ENCODE assay signal across 8 mouse cellular contexts in genomic region chr2:164793236-164793635, GRCm38 (mm10). TPM values are rescaled to one million over a fixed set of nuclear protein-coding genes. Genes with fewer than 3 reads are reported as not detected.
DNase-seq lines count a peak whose midpoint lies in the region; ATAC-seq and TF ChIP-seq lines count a peak whose summit lies in the region.

No protein-coding gene starts in this region.

- no peaks in the 10 kb centered on the region for H3K9me3 ChIP-seq in midbrain, embryonic 11.5 days (ENCODE audit: control insufficient read depth, low read length)
- no peaks in the 10 kb centered on the region for H3K9me3 ChIP-seq in midbrain, embryonic 16.5 days (replicated peaks; ENCODE audit: control insufficient read depth, low read length, poor library complexity, severe bottlenecking)
- no peaks in the 10 kb centered on the region for H3K9me3 ChIP-seq in liver, embryonic 15.5 days (replicated peaks)

- peak; percentile 58 for TF ChIP-seq CTCF in cortical plate, adult 2 months (IDR thresholded peaks at IDR 0.05; ENCODE audit: extremely low read depth, insufficient read depth, low read length)

- H3K27ac ChIP-seq in midbrain, embryonic 11.5 days (ENCODE audit: low read depth, low read length): no peak overlapping the region
- H3K27ac ChIP-seq in midbrain, embryonic 16.5 days (ENCODE audit: low read length): no peak overlapping the region
- H3K27ac ChIP-seq in cortical plate, adult 2 months (ENCODE audit: insufficient read depth, low read length): no peak overlapping the region
- H3K27ac ChIP-seq in liver, embryonic 15.5 days (replicated peaks): peak overlapping the region; percentile 42; the same call in 1 of the 2 replicates

- ATAC-seq in midbrain, embryonic 11.5 days (ENCODE audit: low FRiP score): no peak
- no peak for ATAC-seq in midbrain, embryonic 16.5 days
- peak; percentile 17; the same call in 1 of the 2 replicates for ATAC-seq in liver, embryonic 15.5 days (ENCODE audit: insufficient read depth)

- peaks cover 12% of the 10 kb centered on the region for H3K36me3 ChIP-seq in midbrain, embryonic 11.5 days (ENCODE audit: control insufficient read depth, insufficient read depth, low read length)
- H3K36me3 ChIP-seq in midbrain, embryonic 16.5 days (ENCODE audit: control insufficient read depth, insufficient read depth, low read length): peaks cover 29% of the 10 kb centered on the region
- H3K36me3 ChIP-seq in liver, embryonic 15.5 days (replicated peaks): peaks cover 82% of the 10 kb centered on the region

- no peak overlapping the region for H3K9ac ChIP-seq in midbrain, embryonic 11.5 days (ENCODE audit: low read length)
- H3K9ac ChIP-seq in midbrain, embryonic 16.5 days (ENCODE audit: low read depth, low read length): no peak overlapping the region
- no peak overlapping the region for H3K9ac ChIP-seq in liver, embryonic 15.5 days

- H3K4me1 ChIP-seq in midbrain, embryonic 11.5 days (ENCODE audit: control insufficient read depth, insufficient read depth, low read length): no peaks in the 10 kb centered on the region
- H3K4me1 ChIP-seq in midbrain, embryonic 16.5 days (ENCODE audit: control insufficient read depth, insufficient read depth, low read length): peaks cover 7% of the 10 kb centered on the region
- H3K4me1 ChIP-seq in cortical plate, adult 2 months (ENCODE audit: control insufficient read depth, insufficient read depth, low read length): no peaks in the 10 kb centered on the region
- H3K4me1 ChIP-seq in liver, embryonic 15.5 days (replicated peaks): peaks cover 30% of the 10 kb centered on the region

- 93% methylated on average over 3 of the region's 3 CpGs for WGBS in midbrain, embryonic 11.5 days
- 83% methylated on average over 3 of the region's 3 CpGs for WGBS in midbrain, embryonic 16.5 days
- WGBS in liver, embryonic 15.5 days (ENCODE audit: insufficient replicate concordance): 85% methylated on average over 3 of the region's 3 CpGs

- no peaks in the 10 kb centered on the region for H3K27me3 ChIP-seq in midbrain, embryonic 11.5 days (ENCODE audit: control insufficient read depth, insufficient read depth, low read length)
- no peaks in the 10 kb centered on the region for H3K27me3 ChIP-seq in midbrain, embryonic 16.5 days (ENCODE audit: control insufficient read depth, insufficient read depth, low read depth, low read length)
- H3K27me3 ChIP-seq in liver, embryonic 15.5 days: no peaks in the 10 kb centered on the region

- no peak overlapping the region for H3K4me2 ChIP-seq in midbrain, embryonic 11.5 days
- no peak overlapping the region for H3K4me2 ChIP-seq in midbrain, embryonic 16.5 days (ENCODE audit: low read length)
- no peak overlapping the region for H3K4me2 ChIP-seq in liver, embryonic 15.5 days

- peak; percentile 95 for DNase-seq in midbrain, embryonic 11.5 days (ENCODE audit: low spot score, missing footprints)
- DNase-seq in ZHBTc4 (ENCODE audit: low read depth, low spot score): peak; percentile 90
- DNase-seq in heart, postnatal 36 days: peak; percentile 45 to 56
- DNase-seq in right cerebral cortex, postnatal 10 days (ENCODE audit: low spot score in 2 of 2): peak; percentile 47 to 60
- DNase-seq in urinary bladder, postnatal 4 days (ENCODE audit: low spot score in 2 of 2): no peak

- intact Hi-C loops in heart, postnatal 36 days (cut with DNase I): no loop called here

- H3K4me3 ChIP-seq in midbrain, embryonic 11.5 days (ENCODE audit: low read depth, low read length): no peak overlapping the region
- no peak overlapping the region for H3K4me3 ChIP-seq in midbrain, embryonic 16.5 days (ENCODE audit: low read depth, low read length)
- no peak overlapping the region for H3K4me3 ChIP-seq in cortical plate, adult 2 months (ENCODE audit: insufficient read depth, low read length)
- no peak overlapping the region for H3K4me3 ChIP-seq in liver, embryonic 15.5 days (replicated peaks)

- no peak for TF ChIP-seq POLR2A in cortical plate, adult 2 months (IDR thresholded peaks at IDR 0.05; ENCODE audit: extremely low read depth, insufficient read depth, low read length)

RNA-seq across cellular contexts. Expression of gene Snx21, which starts 7.6 kb away (rescaled TPM):
- 10.4 and 11.7 TPM in 2 replicates for polyA plus RNA-seq in midbrain, embryonic 11.5 days (2014; fragmentation: Nextera tagmentation; extraction: Ambion mirVana)
- 35.3 and 41.4 TPM in 2 replicates for polyA plus RNA-seq in midbrain, embryonic 16.5 days (2015; fragmentation: Nextera tagmentation; extraction: Ambion mirVana)
- 55.7 and 64.2 TPM in 2 replicates for polyA plus RNA-seq in cortical plate, adult 2 months (2012; rRNA removed)
- 10 to 100 TPM; 23.4 to 29.0 TPM for total RNA-seq in heart, postnatal 36 days (2021)
- polyA plus RNA-seq in liver, embryonic 15.5 days (2015; fragmentation: Nextera tagmentation; extraction: Ambion mirVana): 5.6 and 7.9 TPM in 2 replicates

RNA-seq across cellular contexts. Expression of gene Acot8, which starts 11.4 kb away (rescaled TPM):
- polyA plus RNA-seq in midbrain, embryonic 11.5 days (2014; fragmentation: Nextera tagmentation; extraction: Ambion mirVana): 10.2 and 12.6 TPM in 2 replicates
- polyA plus RNA-seq in midbrain, embryonic 16.5 days (2015; fragmentation: Nextera tagmentation; extraction: Ambion mirVana): 17.8 and 19.6 TPM in 2 replicates
- 29.8 and 30.3 TPM in 2 replicates for polyA plus RNA-seq in cortical plate, adult 2 months (2012; rRNA removed)
- total RNA-seq in heart, postnatal 36 days (2021): 10 to 100 TPM; 10.4 to 13.0 TPM
- 20.3 and 21.3 TPM in 2 replicates for polyA plus RNA-seq in liver, embryonic 15.5 days (2015; fragmentation: Nextera tagmentation; extraction: Ambion mirVana)

RNA-seq across cellular contexts. Expression of gene Zswim3, which starts 11.7 kb away (rescaled TPM):
- 11.4 and 12.6 TPM in 2 replicates for polyA plus RNA-seq in midbrain, embryonic 11.5 days (2014; fragmentation: Nextera tagmentation; extraction: Ambion mirVana)
- polyA plus RNA-seq in midbrain, embryonic 16.5 days (2015; fragmentation: Nextera tagmentation; extraction: Ambion mirVana): 17.0 and 17.4 TPM in 2 replicates
- polyA plus RNA-seq in cortical plate, adult 2 months (2012; rRNA removed): 7.2 and 7.6 TPM in 2 replicates
- 1 to 10 TPM; 2.5 to 2.7 TPM for total RNA-seq in heart, postnatal 36 days (2021)
- polyA plus RNA-seq in liver, embryonic 15.5 days (2015; fragmentation: Nextera tagmentation; extraction: Ambion mirVana): 4.3 and 5.5 TPM in 2 replicates

RNA-seq across cellular contexts. Expression of gene Tnnc2, which starts 13.5 kb away (rescaled TPM):
- not detected in 2 replicates for polyA plus RNA-seq in midbrain, embryonic 11.5 days (2014; fragmentation: Nextera tagmentation; extraction: Ambion mirVana)
- 0.43 TPM in 1 of 2 replicates, not detected in the other for polyA plus RNA-seq in midbrain, embryonic 16.5 days (2015; fragmentation: Nextera tagmentation; extraction: Ambion mirVana)
- 1.3 and 1.6 TPM in 2 replicates for polyA plus RNA-seq in cortical plate, adult 2 months (2012; rRNA removed)
- total RNA-seq in heart, postnatal 36 days (2021): not detected
- polyA plus RNA-seq in liver, embryonic 15.5 days (2015; fragmentation: Nextera tagmentation; extraction: Ambion mirVana): 27.2 and 51.1 TPM in 2 replicates

RNA-seq across cellular contexts. Expression of gene Ube2c, which starts 23.5 kb away (rescaled TPM):
- polyA plus RNA-seq in midbrain, embryonic 11.5 days (2014; fragmentation: Nextera tagmentation; extraction: Ambion mirVana): 520 and 544 TPM in 2 replicates
- 35.4 and 45.7 TPM in 2 replicates for polyA plus RNA-seq in midbrain, embryonic 16.5 days (2015; fragmentation: Nextera tagmentation; extraction: Ambion mirVana)
- polyA plus RNA-seq in cortical plate, adult 2 months (2012; rRNA removed): 1.4 and 3.0 TPM in 2 replicates
- 1 to 10 TPM; 2.5 to 3.1 TPM for total RNA-seq in heart, postnatal 36 days (2021)
- 682 and 720 TPM in 2 replicates for polyA plus RNA-seq in liver, embryonic 15.5 days (2015; fragmentation: Nextera tagmentation; extraction: Ambion mirVana)

Comparison
In these comparisons a context has a peak if more than half of its experiments do, and no peak if none do; other contexts are left out.
1. DNase-seq: peak in midbrain, embryonic 11.5 days (single experiment), ZHBTc4 (single experiment), heart, postnatal 36 days (2 of 2) and right cerebral cortex, postnatal 10 days (2 of 2); none in urinary bladder, postnatal 4 days (0 of 2).